Mouse (Mus musculus): ENCODE results near the gene Mrtfb.

- no peak for TF ChIP-seq EP300 (IDR thresholded peaks at IDR 0.05)
- no peak for TF ChIP-seq CTCF (IDR thresholded peaks at IDR 0.05)
Observed at GRCm38 (mm10) chr16:13404656-13405055, 148.4 kb downstream of the Mrtfb start.

Data from lung, postnatal 0 days (tissue).